Mouse (Mus musculus) naive thymus-derived CD4-positive, alpha-beta T cell, adult 2 months (primary cell): ENCODE data around the gene Snap25.

ENCODE experiments used
- DNase-seq: peaks from one replicate; pipeline ENCODE4 v3.0.0-alpha.2; 2011; ENCODE audit warnings: low read depth

The Snap25 gene

DNA sequence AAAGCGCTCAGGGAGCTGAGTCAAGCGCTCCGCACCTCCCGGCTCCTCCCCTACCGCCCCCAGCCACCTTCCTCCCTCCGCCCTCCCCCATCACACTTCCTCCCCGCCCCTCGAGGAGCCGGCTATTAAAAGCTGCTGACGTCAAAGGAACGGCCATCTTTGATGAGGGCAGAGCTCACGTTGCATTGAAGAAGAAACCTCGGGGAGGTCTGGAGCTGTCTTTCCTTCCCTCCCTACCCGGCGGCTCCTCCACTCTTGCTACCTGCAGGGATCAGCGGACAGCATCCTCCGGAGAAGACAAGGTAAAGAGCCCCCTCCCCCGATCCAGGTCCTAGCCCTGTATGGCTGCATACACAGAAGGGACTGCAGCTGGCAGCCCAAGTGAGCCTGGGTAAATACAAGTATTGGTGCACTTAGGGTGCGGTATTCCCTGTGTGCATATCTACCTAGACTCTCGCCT, at the start of gene Snap25:
Gene Snap25 (plus strand): TSS at position 155 of the 460 bp plus-strand sequence.
- no peak for DNase-seq

DNA sequence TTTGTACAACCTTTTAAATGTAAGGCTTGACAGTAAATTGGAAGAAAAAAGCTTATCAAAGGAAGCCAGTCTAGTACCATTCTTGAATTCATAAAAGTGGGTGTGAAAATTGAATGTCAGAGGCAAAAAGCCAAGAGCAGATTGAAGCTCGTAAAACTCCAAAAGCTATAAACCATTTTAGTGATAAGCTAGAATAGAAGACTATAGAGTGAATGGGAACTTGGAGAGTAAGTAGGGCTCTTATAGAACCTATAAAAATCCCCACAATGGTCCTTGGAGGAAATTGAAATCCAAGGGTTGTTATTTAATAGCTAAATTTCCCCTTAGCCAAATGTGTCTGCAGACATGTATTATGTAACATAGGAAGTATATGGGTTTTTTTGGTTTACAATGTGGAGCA, 46.3 kb upstream of the Snap25 start:
- DNase-seq = no peak

GRCm38 (mm10) chr2:136669183-136669582, 44.1 kb upstream of the Snap25 start:
- no peak for DNase-seq

GRCm38 (mm10) chr2:136669665-136670064, 43.6 kb upstream of the Snap25 start:
- no peak for DNase-seq

GRCm38 (mm10) chr2:136670539-136671271, 42.5 kb upstream of the Snap25 start:
- no peak for DNase-seq

DNA sequence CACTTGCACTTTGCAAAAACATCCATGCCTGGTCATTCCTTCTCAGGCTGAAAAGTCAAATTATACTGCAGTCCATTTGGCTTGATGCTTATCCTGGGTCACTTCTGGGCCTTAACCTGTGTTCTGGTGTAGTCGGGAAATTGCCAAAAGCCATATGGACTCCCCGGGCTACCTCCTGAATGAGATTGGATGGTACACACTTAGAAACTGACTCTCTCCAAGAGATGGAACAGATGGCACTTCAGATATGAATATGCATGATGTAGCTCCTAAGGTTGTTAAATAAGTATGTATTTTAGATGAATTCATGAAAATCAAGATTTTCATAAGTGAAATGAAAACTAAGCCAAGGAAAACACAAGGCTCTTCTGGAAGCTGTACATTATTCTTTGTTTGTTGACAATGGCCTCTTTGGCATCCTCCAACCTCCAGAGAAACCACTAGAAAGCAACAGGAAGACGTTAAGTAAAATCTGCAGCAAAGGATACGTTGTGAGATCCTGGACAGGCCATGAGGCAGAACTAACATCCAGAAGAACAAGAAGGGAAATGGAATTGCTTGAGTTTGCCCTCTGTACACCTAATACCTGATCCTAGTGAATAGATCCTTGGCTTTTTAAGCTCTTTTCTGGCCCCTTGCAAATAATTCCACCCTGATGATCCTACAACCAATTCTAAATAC, 39.0 kb upstream of the Snap25 start:
- DNase-seq = no peak

DNA sequence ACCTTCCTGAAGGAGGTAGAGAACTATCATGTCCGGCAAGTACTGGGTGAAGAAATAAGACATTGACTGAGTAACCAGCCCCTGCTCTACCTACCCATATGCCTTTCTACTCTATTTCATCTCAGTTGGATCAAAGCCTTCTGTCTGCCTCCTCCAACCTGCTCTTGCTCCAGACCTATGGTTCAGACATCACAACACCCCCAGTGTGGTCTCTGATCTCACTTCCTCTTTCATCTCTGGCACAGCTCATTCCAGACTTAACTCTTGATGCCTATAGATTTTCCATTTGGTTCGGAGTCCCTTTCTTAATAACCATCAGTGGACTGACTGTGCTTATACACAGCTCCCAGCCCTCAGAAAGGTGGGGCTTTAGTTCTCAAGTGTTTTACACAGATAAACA, 37.1 kb upstream of the Snap25 start:
- no peak for DNase-seq

DNA sequence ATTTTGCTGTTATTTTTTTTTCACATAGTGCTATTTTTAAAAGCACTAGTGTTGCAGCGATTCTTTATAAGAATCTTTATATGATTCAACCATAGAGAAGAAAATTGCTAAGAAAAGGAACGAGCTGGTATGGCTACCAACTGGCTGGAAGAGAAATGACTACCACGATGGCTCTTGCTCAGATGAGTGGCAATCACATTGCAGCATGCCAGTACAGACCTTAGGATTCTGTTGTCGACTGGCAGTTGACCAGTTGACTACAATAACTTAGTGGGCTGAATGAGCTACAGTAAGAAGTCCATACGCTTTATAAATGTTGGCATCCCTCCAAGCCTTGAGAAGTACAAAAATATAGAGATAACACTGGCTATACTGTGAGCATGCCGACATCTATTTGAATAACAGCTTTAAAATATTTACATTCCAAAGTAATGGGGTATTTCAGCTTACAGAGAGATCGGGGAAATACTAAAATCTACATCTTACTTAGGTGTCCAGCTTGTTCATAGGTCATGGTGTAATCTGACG, 36.3 kb upstream of the Snap25 start:
- no peak for DNase-seq

GRCm38 (mm10) chr2:136678321-136679161, 34.7 kb upstream of the Snap25 start:
- DNase-seq = no peak

DNA sequence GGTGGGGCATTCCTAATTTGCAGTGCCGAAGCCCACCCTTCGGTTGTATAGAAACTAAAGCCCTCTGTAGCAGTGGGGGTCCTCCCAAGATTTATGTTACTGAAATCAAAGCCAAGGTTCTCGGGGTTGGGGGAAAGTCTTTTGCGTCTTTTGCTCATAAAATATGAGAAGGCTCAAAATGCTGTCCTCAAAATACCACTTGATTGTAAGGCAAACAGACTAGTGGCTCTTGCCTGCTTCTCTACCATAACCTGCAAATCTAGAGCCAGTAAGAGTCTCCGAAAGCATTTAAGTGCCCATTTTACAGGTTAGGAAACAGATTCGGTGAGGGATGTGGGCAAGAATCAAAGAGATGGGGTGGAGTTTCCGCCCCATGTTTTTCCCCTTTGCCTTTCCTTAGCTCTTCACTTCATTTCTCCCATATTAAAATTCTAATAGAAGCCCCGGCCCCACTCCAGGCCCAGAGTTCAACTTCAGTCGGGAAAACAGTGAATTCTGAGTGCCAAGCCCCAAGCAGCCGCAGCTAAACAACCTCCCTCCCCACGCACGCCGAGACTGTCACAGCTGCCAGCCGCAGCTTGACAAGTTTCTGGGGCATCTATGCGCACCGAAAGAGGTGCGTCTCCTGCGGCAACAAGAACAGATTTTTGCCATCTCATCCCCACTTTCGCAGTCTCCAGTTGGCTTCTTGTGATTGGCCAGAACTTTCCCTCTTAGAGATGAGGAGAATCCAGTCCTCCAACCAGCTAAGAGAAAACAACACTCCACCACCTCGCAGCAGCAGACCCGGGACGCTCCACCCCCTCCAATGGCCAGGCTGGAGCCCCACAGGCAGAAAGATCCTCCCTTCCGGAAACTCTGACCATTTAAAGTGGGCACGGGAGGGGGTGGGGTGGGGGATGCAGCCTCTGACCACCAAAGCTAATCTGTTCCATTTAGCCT, 33.7 kb upstream of the Snap25 start:
- DNase-seq = no peak

GRCm38 (mm10) chr2:136682146-136682860, 30.9 kb upstream of the Snap25 start:
- no peak for DNase-seq

GRCm38 (mm10) chr2:136686195-136686594, 27.1 kb upstream of the Snap25 start:
- DNase-seq = no peak

GRCm38 (mm10) chr2:136687316-136687715, 25.9 kb upstream of the Snap25 start:
- no peak for DNase-seq

DNA sequence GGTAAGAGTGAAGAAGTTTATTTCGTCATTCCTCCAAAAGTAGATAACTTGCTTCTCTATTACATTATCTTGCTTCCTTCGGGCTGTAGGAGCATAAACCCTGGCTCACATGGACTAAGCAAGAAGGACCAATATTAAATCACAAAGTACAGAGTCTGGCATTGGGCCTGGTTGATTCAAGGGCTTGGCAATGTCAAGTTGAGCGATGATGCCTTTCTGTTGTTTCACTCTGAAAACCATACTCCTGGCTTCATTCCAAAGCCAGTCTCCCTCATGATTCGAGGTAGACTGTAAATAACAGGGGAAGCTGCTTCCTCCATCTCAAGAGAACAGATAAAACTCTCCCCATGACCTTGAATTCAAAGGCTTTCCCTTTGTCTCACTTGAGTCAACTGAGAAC, 23.8 kb upstream of the Snap25 start:
- no peak for DNase-seq

GRCm38 (mm10) chr2:136691681-136692080, 21.6 kb upstream of the Snap25 start:
- DNase-seq = no peak

- DNase-seq = no peak
Measured at GRCm38 (mm10) chr2:136699429-136700227, 13.6 kb upstream of the Snap25 start.

- DNase-seq = no peak
Measured at GRCm38 (mm10) chr2:136703376-136703775, 9.9 kb upstream of the Snap25 start.

DNA sequence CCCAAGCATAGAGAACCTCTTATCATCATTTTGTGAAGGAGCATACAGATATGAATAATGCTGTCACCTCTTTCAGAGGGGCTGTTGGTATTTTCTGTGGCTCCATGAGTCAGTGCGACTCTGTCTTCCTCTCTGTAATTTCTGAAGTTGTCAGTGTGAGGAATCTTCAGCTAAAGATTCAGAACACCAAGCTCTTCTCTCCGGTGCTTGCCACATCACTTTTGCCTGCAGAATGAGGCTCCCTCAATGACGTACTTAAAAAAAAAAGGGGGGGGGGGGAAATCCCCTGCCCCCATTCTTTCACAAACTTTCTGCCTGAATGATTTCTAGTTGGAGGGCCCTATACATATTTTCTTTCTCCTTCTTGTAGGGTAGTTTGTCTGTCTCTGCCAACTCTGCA, 2.1 kb upstream of the Snap25 start:
- no peak for DNase-seq

- DNase-seq = no peak
Measured at GRCm38 (mm10) chr2:136711746-136712440, 1.4 kb upstream of the Snap25 start.
